Mouse (Mus musculus): Measurements from ENCODE around the gene E2f2. TPM values are rescaled to one million over a fixed set of nuclear protein-coding genes. Genes with fewer than 3 reads are reported as not detected.

E2f2 gene
- polyA plus RNA-seq, 1 experiment from 2014 or later: 7.3 TPM

GRCm38 (mm10) chr4:136227408-136227807 is 55.2 kb downstream of the E2f2 start:
- no peak overlapping the region for H3K9ac ChIP-seq (replicated peaks; ENCODE audit: low read length)
- ATAC-seq (ENCODE audit: low FRiP score, low TSS enrichment): no peak

GRCm38 (mm10) chr4:136228640-136229039 is 56.4 kb downstream of the E2f2 start:
- H3K27ac ChIP-seq (ENCODE audit: low read length): no peak overlapping the region
- no peaks in the 10 kb centered on the region for H3K27me3 ChIP-seq (ENCODE audit: insufficient read depth, low read length)
- no peak overlapping the region for H3K4me2 ChIP-seq (replicated peaks; ENCODE audit: low read depth, low read length)
- no peaks in the 10 kb centered on the region for H3K4me1 ChIP-seq (ENCODE audit: insufficient read depth, low read length)
- no peak overlapping the region for H3K4me3 ChIP-seq (ENCODE audit: low read length)
- H3K9ac ChIP-seq (replicated peaks; ENCODE audit: low read length): no peak overlapping the region
- no peaks in the 10 kb centered on the region for H3K9me3 ChIP-seq (ENCODE audit: low read length)
- ATAC-seq (ENCODE audit: low FRiP score, low TSS enrichment): no peak
- H3K36me3 ChIP-seq (ENCODE audit: insufficient read depth, low read length): no peaks in the 10 kb centered on the region
- WGBS: 75% methylated on average over 5 of the region's 5 CpGs

More at GRCm38 (mm10) chr4:136227408-136227807, 55.2 kb downstream of the E2f2 start:
- H3K4me3 ChIP-seq (ENCODE audit: low read length): no peak overlapping the region
- H3K4me2 ChIP-seq (replicated peaks; ENCODE audit: low read depth, low read length): no peak overlapping the region
- H3K36me3 ChIP-seq (ENCODE audit: insufficient read depth, low read length): no peaks in the 10 kb centered on the region
- H3K4me1 ChIP-seq (ENCODE audit: insufficient read depth, low read length): no peaks in the 10 kb centered on the region
- 60% methylated on average over 7 of the region's 7 CpGs for WGBS
- H3K27ac ChIP-seq (ENCODE audit: low read length): no peak overlapping the region
- H3K9me3 ChIP-seq (ENCODE audit: low read length): no peaks in the 10 kb centered on the region
- H3K27me3 ChIP-seq (ENCODE audit: insufficient read depth, low read length): no peaks in the 10 kb centered on the region

- no peak for ATAC-seq (ENCODE audit: low FRiP score, low TSS enrichment)
- Histone ChIP-seq H3K4me2 (replicated peaks; ENCODE audit: low read depth, low read length) (peak overlapping the region; percentile 31), H3K4me3 (ENCODE audit: low read length) (0 out of 2 replicates have a peak overlapping the region, but pooled peaks have one; percentile 1)
Measured at GRCm38 (mm10) chr4:136238669-136239068, 66.5 kb downstream of the E2f2 start.

GRCm38 (mm10) chr4:136239111-136239510 is 66.9 kb downstream of the E2f2 start:
- no peak overlapping the region for H3K9ac ChIP-seq (replicated peaks; ENCODE audit: low read length)
- H3K4me2 ChIP-seq (replicated peaks; ENCODE audit: low read depth, low read length): no peak overlapping the region
- peaks cover 8% of the 10 kb centered on the region for H3K4me1 ChIP-seq (ENCODE audit: insufficient read depth, low read length)
- H3K27ac ChIP-seq (ENCODE audit: low read length): no peak overlapping the region
- H3K27me3 ChIP-seq (ENCODE audit: insufficient read depth, low read length): peaks cover 19% of the 10 kb centered on the region
- no peak for ATAC-seq (ENCODE audit: low FRiP score, low TSS enrichment)
- H3K9me3 ChIP-seq (ENCODE audit: low read length): no peaks in the 10 kb centered on the region
- H3K4me3 ChIP-seq (ENCODE audit: low read length): no peak overlapping the region
- WGBS: 74% methylated on average over 9 of the region's 9 CpGs
- no peaks in the 10 kb centered on the region for H3K36me3 ChIP-seq (ENCODE audit: insufficient read depth, low read length)

More at GRCm38 (mm10) chr4:136238669-136239068, 66.5 kb downstream of the E2f2 start:
- Histone ChIP-seq H3K4me1 (ENCODE audit: insufficient read depth, low read length) (peaks cover 8% of the 10 kb centered on the region), H3K36me3 (ENCODE audit: insufficient read depth, low read length) (no peaks in the 10 kb centered on the region), H3K9ac (replicated peaks; ENCODE audit: low read length) (no peak overlapping the region), H3K27ac (ENCODE audit: low read length) (no peak overlapping the region), H3K9me3 (ENCODE audit: low read length) (no peaks in the 10 kb centered on the region), H3K27me3 (ENCODE audit: insufficient read depth, low read length) (peaks cover 19% of the 10 kb centered on the region)
- WGBS: 21% methylated on average over 13 of the region's 13 CpGs

GRCm38 (mm10) chr4:136239622-136240021 is 67.4 kb downstream of the E2f2 start:
- Histone ChIP-seq H3K9me3 (ENCODE audit: low read length) (no peaks in the 10 kb centered on the region), H3K4me2 (replicated peaks; ENCODE audit: low read depth, low read length) (no peak overlapping the region), H3K36me3 (ENCODE audit: insufficient read depth, low read length) (no peaks in the 10 kb centered on the region), H3K27ac (ENCODE audit: low read length) (no peak overlapping the region), H3K9ac (replicated peaks; ENCODE audit: low read length) (no peak overlapping the region), H3K4me3 (ENCODE audit: low read length) (no peak overlapping the region), H3K27me3 (ENCODE audit: insufficient read depth, low read length) (peaks cover 22% of the 10 kb centered on the region), H3K4me1 (ENCODE audit: insufficient read depth, low read length) (peaks cover 8% of the 10 kb centered on the region)
- ATAC-seq (ENCODE audit: low FRiP score, low TSS enrichment): no peak
- WGBS: 20% methylated on average over 8 of the region's 8 CpGs

- Histone ChIP-seq H3K9me3 (ENCODE audit: low read length) (no peaks in the 10 kb centered on the region), H3K4me1 (ENCODE audit: insufficient read depth, low read length) (peaks cover 8% of the 10 kb centered on the region), H3K9ac (replicated peaks; ENCODE audit: low read length) (no peak overlapping the region), H3K4me2 (replicated peaks; ENCODE audit: low read depth, low read length) (no peak overlapping the region), H3K36me3 (ENCODE audit: insufficient read depth, low read length) (no peaks in the 10 kb centered on the region), H3K27ac (ENCODE audit: low read length) (no peak overlapping the region), H3K4me3 (ENCODE audit: low read length) (no peak overlapping the region), H3K27me3 (ENCODE audit: insufficient read depth, low read length) (peaks cover 26% of the 10 kb centered on the region)
- ATAC-seq (ENCODE audit: low FRiP score, low TSS enrichment): no peak
- WGBS: 71% methylated on average over 14 of the region's 14 CpGs
Measured at GRCm38 (mm10) chr4:136240123-136240522, 67.9 kb downstream of the E2f2 start.

- ATAC-seq (ENCODE audit: low FRiP score, low TSS enrichment): no peak
- H3K4me3 ChIP-seq (ENCODE audit: low read length): no peak overlapping the region
- WGBS: 57% methylated on average over 8 of the region's 8 CpGs
- no peak overlapping the region for H3K27ac ChIP-seq (ENCODE audit: low read length)
- H3K9ac ChIP-seq (replicated peaks; ENCODE audit: low read length): no peak overlapping the region
- no peaks in the 10 kb centered on the region for H3K9me3 ChIP-seq (ENCODE audit: low read length)
- H3K36me3 ChIP-seq (ENCODE audit: insufficient read depth, low read length): no peaks in the 10 kb centered on the region
- peaks cover 8% of the 10 kb centered on the region for H3K4me1 ChIP-seq (ENCODE audit: insufficient read depth, low read length)
- no peak overlapping the region for H3K4me2 ChIP-seq (replicated peaks; ENCODE audit: low read depth, low read length)
- peaks cover 33% of the 10 kb centered on the region for H3K27me3 ChIP-seq (ENCODE audit: insufficient read depth, low read length)
Measured at GRCm38 (mm10) chr4:136240955-136241354, 68.8 kb downstream of the E2f2 start.

- Histone ChIP-seq H3K4me2 (replicated peaks; ENCODE audit: low read depth, low read length) (no peak overlapping the region), H3K9me3 (ENCODE audit: low read length) (no peaks in the 10 kb centered on the region), H3K4me1 (ENCODE audit: insufficient read depth, low read length) (peaks cover 19% of the 10 kb centered on the region), H3K4me3 (ENCODE audit: low read length) (no peak overlapping the region), H3K27ac (ENCODE audit: low read length) (no peak overlapping the region), H3K27me3 (ENCODE audit: insufficient read depth, low read length) (peaks cover 46% of the 10 kb centered on the region), H3K36me3 (ENCODE audit: insufficient read depth, low read length) (no peaks in the 10 kb centered on the region), H3K9ac (replicated peaks; ENCODE audit: low read length) (no peak overlapping the region)
- whole genome bisulfite sequencing: 47% methylated on average over 8 of the region's 8 CpGs
- ATAC-seq (ENCODE audit: low FRiP score, low TSS enrichment): no peak
Measured at GRCm38 (mm10) chr4:136242065-136242703, 70.0 kb downstream of the E2f2 start.

- Histone ChIP-seq H3K9ac (replicated peaks; ENCODE audit: low read length) (no peak overlapping the region), H3K36me3 (ENCODE audit: insufficient read depth, low read length) (no peaks in the 10 kb centered on the region), H3K27ac (ENCODE audit: low read length) (no peak overlapping the region), H3K4me3 (ENCODE audit: low read length) (no peak overlapping the region), H3K27me3 (ENCODE audit: insufficient read depth, low read length) (peaks cover 44% of the 10 kb centered on the region), H3K9me3 (ENCODE audit: low read length) (no peaks in the 10 kb centered on the region), H3K4me2 (replicated peaks; ENCODE audit: low read depth, low read length) (no peak overlapping the region), H3K4me1 (ENCODE audit: insufficient read depth, low read length) (peaks cover 25% of the 10 kb centered on the region)
- WGBS: 81% methylated on average over 7 of the region's 7 CpGs
- no peak for ATAC-seq (ENCODE audit: low FRiP score, low TSS enrichment)
Measured at GRCm38 (mm10) chr4:136242728-136243127, 70.5 kb downstream of the E2f2 start.

GRCm38 (mm10) chr4:136244208-136244607 is 72.0 kb downstream of the E2f2 start:
- no peak for ATAC-seq (ENCODE audit: low FRiP score, low TSS enrichment)
- Histone ChIP-seq H3K4me3 (ENCODE audit: low read length) (no peak overlapping the region), H3K27me3 (ENCODE audit: insufficient read depth, low read length) (peaks cover 45% of the 10 kb centered on the region), H3K9me3 (ENCODE audit: low read length) (no peaks in the 10 kb centered on the region), H3K27ac (ENCODE audit: low read length) (no peak overlapping the region), H3K9ac (replicated peaks; ENCODE audit: low read length) (no peak overlapping the region), H3K4me1 (ENCODE audit: insufficient read depth, low read length) (peaks cover 30% of the 10 kb centered on the region), H3K36me3 (ENCODE audit: insufficient read depth, low read length) (no peaks in the 10 kb centered on the region), H3K4me2 (replicated peaks; ENCODE audit: low read depth, low read length) (no peak overlapping the region)
- 57% methylated on average over 7 of the region's 7 CpGs for WGBS
